27 mouse cellular contexts compared by ENCODE assay signal in the genomic region with DNA sequence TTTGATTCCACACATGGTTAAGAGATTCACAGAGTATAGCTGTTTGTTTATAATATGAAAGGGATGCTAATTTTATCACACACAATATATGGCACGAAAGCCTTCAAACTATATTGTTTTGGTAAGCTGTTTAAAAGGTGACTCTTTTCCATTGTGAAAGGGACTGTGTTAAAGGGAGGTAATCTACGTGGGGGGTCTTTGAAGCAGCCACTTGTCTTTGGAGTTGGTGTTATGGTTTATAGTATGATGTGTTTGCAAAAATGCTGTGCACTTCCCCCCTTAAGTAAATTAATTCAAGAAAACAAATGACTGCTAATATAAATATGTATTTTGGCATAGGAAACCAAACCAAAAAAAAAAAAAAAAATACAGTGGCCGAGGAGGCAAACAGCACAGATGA. TPM values are rescaled to one million over a fixed set of nuclear protein-coding genes. Genes with fewer than 3 reads are reported as not detected.
A peak's percentile ranks its signal among the peaks of the same experiment; 100 is the strongest.
DNase-seq lines count a peak whose midpoint lies in the region; ATAC-seq and TF ChIP-seq lines count a peak whose summit lies in the region.
"Had no signal": no experiment of that assay in that cellular context is flagged by ENCODE, and none has a peak within 500 bp of the region (broad histone marks: within the 10 kb centered on the region; RNA-seq: fewer than 3 reads in every experiment).

No protein-coding gene starts in this region.

- TF ChIP-seq CTCF in intestine, postnatal 0 days (IDR thresholded peaks at IDR 0.05; ENCODE audit: low read depth) = no peak
- no peak for TF ChIP-seq CTCF in kidney, postnatal 0 days (IDR thresholded peaks at IDR 0.05; ENCODE audit: low read depth)

- H3K27ac ChIP-seq in intestine, embryonic 16.5 days (ENCODE audit: low read length) = 0 out of 2 replicates have a peak overlapping the region, but pooled peaks have one; percentile 16
- H3K27ac ChIP-seq in intestine, postnatal 0 days (ENCODE audit: low read depth, low read length) = no peak overlapping the region
- H3K27ac ChIP-seq in kidney, postnatal 0 days = 0 out of 2 replicates have a peak overlapping the region, but pooled peaks have one; percentile 42
- no peak overlapping the region for H3K27ac ChIP-seq in kidney, embryonic 16.5 days (ENCODE audit: low read length)
- H3K27ac ChIP-seq in lung, embryonic 16.5 days (ENCODE audit: low read length) = peak overlapping the region; percentile 19
- H3K27ac ChIP-seq: embryonic facial prominence, embryonic 10.5 days; embryonic facial prominence, embryonic 12.5 days; forebrain, embryonic 13.5 days; forebrain, embryonic 15.5 days had no signal

- no peak overlapping the region for H3K9ac ChIP-seq in intestine, embryonic 16.5 days (ENCODE audit: low read depth, low read length)
- no peak overlapping the region for H3K9ac ChIP-seq in intestine, postnatal 0 days (ENCODE audit: low read depth, low read length)
- no peak overlapping the region for H3K9ac ChIP-seq in kidney, postnatal 0 days (ENCODE audit: low read depth, low read length)
- no peak overlapping the region for H3K9ac ChIP-seq in kidney, embryonic 16.5 days (replicated peaks; ENCODE audit: low read length)
- no peak overlapping the region for H3K9ac ChIP-seq in lung, embryonic 16.5 days (ENCODE audit: low read length)
- H3K9ac ChIP-seq: embryonic facial prominence, embryonic 12.5 days; forebrain, embryonic 13.5 days; forebrain, embryonic 15.5 days had no signal

- no peaks in the 10 kb centered on the region for H3K27me3 ChIP-seq in intestine, embryonic 16.5 days (replicated peaks; ENCODE audit: control insufficient read depth, insufficient read depth, low read length)
- no peaks in the 10 kb centered on the region for H3K27me3 ChIP-seq in intestine, postnatal 0 days (replicated peaks; ENCODE audit: control insufficient read depth, insufficient read depth, low read length)
- no peaks in the 10 kb centered on the region for H3K27me3 ChIP-seq in kidney, postnatal 0 days (ENCODE audit: insufficient read depth, low read length)
- no peaks in the 10 kb centered on the region for H3K27me3 ChIP-seq in kidney, embryonic 16.5 days (ENCODE audit: insufficient read depth, low read length)
- H3K27me3 ChIP-seq in lung, embryonic 16.5 days (ENCODE audit: control insufficient read depth, insufficient read depth, low read depth, low read length) = no peaks in the 10 kb centered on the region
- H3K27me3 ChIP-seq: CH12.LX; embryonic facial prominence, embryonic 12.5 days; forebrain, embryonic 13.5 days; forebrain, embryonic 15.5 days had no signal

- ATAC-seq in intestine, embryonic 16.5 days = no peak
- ATAC-seq in intestine, postnatal 0 days = no peak
- no peak for ATAC-seq in kidney, postnatal 0 days (replicated peaks; ENCODE audit: low FRiP score, low read depth)
- ATAC-seq in kidney, embryonic 16.5 days (ENCODE audit: low FRiP score, low TSS enrichment) = no peak
- ATAC-seq in lung, embryonic 16.5 days (ENCODE audit: low read depth) = no peak
- ATAC-seq: activated CD4-positive, CD25-positive, alpha-beta regulatory T cell, adult 4 months; CD4-positive, CD25-positive, alpha-beta regulatory T cell, adult 4 months; forebrain, embryonic 13.5 days; forebrain, embryonic 15.5 days; Patski had no signal

- H3K36me3 ChIP-seq in intestine, embryonic 16.5 days (ENCODE audit: control insufficient read depth, insufficient read depth, low read length) = no peaks in the 10 kb centered on the region
- no peaks in the 10 kb centered on the region for H3K36me3 ChIP-seq in intestine, postnatal 0 days (ENCODE audit: control insufficient read depth, insufficient read depth)
- no peaks in the 10 kb centered on the region for H3K36me3 ChIP-seq in kidney, postnatal 0 days (ENCODE audit: insufficient read depth, low read length)
- H3K36me3 ChIP-seq in kidney, embryonic 16.5 days (ENCODE audit: insufficient read depth, low read length) = peaks cover 5% of the 10 kb centered on the region; the same call in 1 of the 2 replicates
- peaks cover 2% of the 10 kb centered on the region for H3K36me3 ChIP-seq in lung, embryonic 16.5 days (ENCODE audit: control insufficient read depth, insufficient read depth, low read length)
- H3K36me3 ChIP-seq: embryonic facial prominence, embryonic 10.5 days; embryonic facial prominence, embryonic 12.5 days; forebrain, embryonic 15.5 days; G1E had no signal

- no peaks in the 10 kb centered on the region for H3K9me3 ChIP-seq in intestine, embryonic 16.5 days (ENCODE audit: control insufficient read depth, low read length)
- no peaks in the 10 kb centered on the region for H3K9me3 ChIP-seq in intestine, postnatal 0 days (ENCODE audit: control insufficient read depth)
- no peaks in the 10 kb centered on the region for H3K9me3 ChIP-seq in kidney, postnatal 0 days (replicated peaks; ENCODE audit: low read length)
- H3K9me3 ChIP-seq in kidney, embryonic 16.5 days (ENCODE audit: low read length) = no peaks in the 10 kb centered on the region
- H3K9me3 ChIP-seq in lung, embryonic 16.5 days (ENCODE audit: control insufficient read depth, low read length) = no peaks in the 10 kb centered on the region
- H3K9me3 ChIP-seq: embryonic facial prominence, embryonic 10.5 days; embryonic facial prominence, embryonic 12.5 days; forebrain, embryonic 13.5 days; forebrain, embryonic 15.5 days had no signal

- H3K4me3 ChIP-seq in intestine, embryonic 16.5 days (ENCODE audit: low read length) = no peak overlapping the region
- no peak overlapping the region for H3K4me3 ChIP-seq in intestine, postnatal 0 days (ENCODE audit: low read depth, low read length)
- no peak overlapping the region for H3K4me3 ChIP-seq in kidney, postnatal 0 days (replicated peaks; ENCODE audit: low read depth, low read length)
- no peak overlapping the region for H3K4me3 ChIP-seq in kidney, embryonic 16.5 days (ENCODE audit: low read length)
- no peak overlapping the region for H3K4me3 ChIP-seq in lung, embryonic 16.5 days (ENCODE audit: low read length)
- H3K4me3 ChIP-seq: embryonic facial prominence, embryonic 10.5 days; embryonic facial prominence, embryonic 12.5 days; forebrain, embryonic 13.5 days; forebrain, embryonic 15.5 days had no signal

- DNase-seq in kidney, postnatal 0 days (ENCODE audit: low spot score) = peak; percentile 59
- no peak for DNase-seq in lung, postnatal 14 days
- DNase-seq: adrenal gland, adult 8-10 months; adrenal gland, postnatal 14 days; adrenal gland, postnatal 36 days; B cell, adult 2 months; cerebellum, adult 11-12 months; cerebellum, adult 2 months; cerebellum, adult 9-10 months; cerebellum, postnatal 10 days; cerebellum, postnatal 25 days had no signal

- H3K4me1 ChIP-seq in intestine, embryonic 16.5 days (ENCODE audit: control insufficient read depth, insufficient read depth, low read length) = 0 out of 2 replicates have a peak, but pooled peaks cover 10% of the 10 kb centered on the region
- no peaks in the 10 kb centered on the region for H3K4me1 ChIP-seq in intestine, postnatal 0 days (replicated peaks; ENCODE audit: control insufficient read depth, insufficient read depth, low read length)
- no peaks in the 10 kb centered on the region; the same call in 1 of the 2 replicates for H3K4me1 ChIP-seq in kidney, postnatal 0 days (replicated peaks; ENCODE audit: insufficient read depth, low read length)
- peaks cover 15% of the 10 kb centered on the region for H3K4me1 ChIP-seq in kidney, embryonic 16.5 days (ENCODE audit: insufficient read depth, low read length)
- H3K4me1 ChIP-seq in lung, embryonic 16.5 days (replicated peaks; ENCODE audit: control insufficient read depth, insufficient read depth, low read length) = peaks cover 23% of the 10 kb centered on the region
- H3K4me1 ChIP-seq: forebrain, embryonic 13.5 days; forebrain, embryonic 15.5 days had no signal

- H3K4me2 ChIP-seq in intestine, embryonic 16.5 days (ENCODE audit: low read depth, low read length) = no peak overlapping the region
- no peak overlapping the region for H3K4me2 ChIP-seq in intestine, postnatal 0 days (replicated peaks; ENCODE audit: low read depth)
- H3K4me2 ChIP-seq in kidney, postnatal 0 days (ENCODE audit: low read length) = no peak overlapping the region
- no peak overlapping the region for H3K4me2 ChIP-seq in kidney, embryonic 16.5 days (replicated peaks; ENCODE audit: low read depth, low read length)
- H3K4me2 ChIP-seq in lung, embryonic 16.5 days (ENCODE audit: low read depth, low read length) = no peak overlapping the region
- H3K4me2 ChIP-seq: embryonic facial prominence, embryonic 12.5 days; forebrain, embryonic 13.5 days; forebrain, embryonic 15.5 days had no signal

- WGBS in intestine, embryonic 16.5 days = 64% methylated on average over 3 of the region's 3 CpGs
- 66% methylated on average over 3 of the region's 3 CpGs for WGBS in intestine, postnatal 0 days
- WGBS in kidney, postnatal 0 days = 65% methylated on average over 3 of the region's 3 CpGs
- 64% methylated on average over 3 of the region's 3 CpGs for WGBS in kidney, embryonic 16.5 days
- 35% methylated on average over 3 of the region's 3 CpGs for WGBS in lung, embryonic 16.5 days

RNA-seq across cellular contexts. Expression of gene Vstm4, which starts 8.8 kb away (rescaled TPM):
- 26.6 and 28.3 TPM in 2 replicates for polyA plus RNA-seq in intestine, embryonic 16.5 days (2015; fragmentation: Nextera tagmentation; extraction: Ambion mirVana)
- polyA plus RNA-seq in intestine, postnatal 0 days (2015; fragmentation: Nextera tagmentation; extraction: Ambion mirVana) = 13.1 and 13.5 TPM in 2 replicates
- 45.2 and 47.4 TPM in 2 replicates for polyA plus RNA-seq in kidney, postnatal 0 days (2015; fragmentation: Nextera tagmentation; extraction: Ambion mirVana)
- polyA plus RNA-seq in kidney, embryonic 16.5 days (2015; fragmentation: Nextera tagmentation; extraction: Ambion mirVana) = 45.7 and 51.8 TPM in 2 replicates
- 67.3 and 72.1 TPM in 2 replicates for polyA plus RNA-seq in lung, embryonic 16.5 days (2015; fragmentation: Nextera tagmentation; extraction: Ambion mirVana)
- polyA plus RNA-seq: CD4-positive, CD25-positive, alpha-beta regulatory T cell, adult 4 months; G1E; Patski had no signal

RNA-seq across cellular contexts. Expression of gene Fam170b, which starts 31.6 kb away (rescaled TPM):
- 0.10 TPM in 2 replicates for polyA plus RNA-seq in intestine, embryonic 16.5 days (2015; fragmentation: Nextera tagmentation; extraction: Ambion mirVana)
- polyA plus RNA-seq in intestine, postnatal 0 days (2015; fragmentation: Nextera tagmentation; extraction: Ambion mirVana) = not detected in 2 replicates
- polyA plus RNA-seq in kidney, postnatal 0 days (2015; fragmentation: Nextera tagmentation; extraction: Ambion mirVana) = 0.04 and 0.09 TPM in 2 replicates
- polyA plus RNA-seq in kidney, embryonic 16.5 days (2015; fragmentation: Nextera tagmentation; extraction: Ambion mirVana) = 0.10 and 0.15 TPM in 2 replicates
- polyA plus RNA-seq in lung, embryonic 16.5 days (2015; fragmentation: Nextera tagmentation; extraction: Ambion mirVana) = 0.11 and 0.36 TPM in 2 replicates
- polyA plus RNA-seq: activated CD4-positive, CD25-positive, alpha-beta regulatory T cell, adult 4 months; CD4-positive, CD25-positive, alpha-beta regulatory T cell, adult 4 months; cerebellum, adult 2 months; cortical plate, adult 2 months; embryonic facial prominence, embryonic 10.5 days; embryonic facial prominence, embryonic 12.5 days; embryonic facial prominence, embryonic 14.5 days; forebrain, embryonic 11.5 days; forebrain, embryonic 13.5 days; forebrain, embryonic 15.5 days; G1E; Patski had no signal

Comparison
In these comparisons a context has a peak if more than half of its experiments do, and no peak if none do; other contexts are left out.
1. H3K27ac ChIP-seq: peak in intestine, embryonic 16.5 days (single experiment), kidney, postnatal 0 days (single experiment) and lung, embryonic 16.5 days (single experiment); none in intestine, postnatal 0 days (single experiment) and kidney, embryonic 16.5 days (single experiment).